Mouse (Mus musculus) forebrain, embryonic 15.5 days (tissue): ENCODE data around the gene Gm21863. TPM values are rescaled to one million over a fixed set of nuclear protein-coding genes. Genes with fewer than 3 reads are reported as not detected.
"Not testable (repeated sequence)": the region's sequence is repeated elsewhere in the genome, so short reads cannot be mapped to it uniquely, and the experiment has no call there.

Experiments used
- ATAC-seq: fragments of 200-750 bp; cut with Nextera tagmentation; replicated peaks from 2 replicates; pipeline ENCODE4 v1.8.0; 2017; ENCODE audit warnings: mild to moderate bottlenecking, moderate TSS enrichment, moderate library complexity
- H3K27ac ChIP-seq: fragments of 300-500 bp; sonication (generic); replicated peaks from 2 replicates; pipeline ENCODE4 v1.5.1; 2015; ENCODE audit warnings: mild to moderate bottlenecking, inconsistent platforms
- H3K27me3 ChIP-seq: fragments of 300-500 bp; sonication (generic); 2 replicates; pipeline ENCODE4 v1.6.1; 2015; ENCODE audit warnings: inconsistent platforms
- H3K36me3 ChIP-seq: fragments of 300-500 bp; sonication (generic); 2 replicates; pipeline ENCODE4 v1.6.1; 2015; ENCODE audit warnings: mild to moderate bottlenecking, inconsistent platforms
- H3K4me1 ChIP-seq: fragments of 300-500 bp; sonication (generic); 2 replicates; pipeline ENCODE4 v1.6.1; 2015; ENCODE audit warnings: inconsistent platforms
- H3K4me2 ChIP-seq: fragments of 300-500 bp; sonication (generic); replicated peaks from 2 replicates; pipeline ENCODE4 v1.6.1; 2015; ENCODE audit warnings: mild to moderate bottlenecking, inconsistent platforms
- H3K4me3 ChIP-seq: fragments of 300-500 bp; sonication (generic); 2 replicates; pipeline ENCODE4 v1.5.1; 2015; ENCODE audit warnings: mild to moderate bottlenecking, inconsistent platforms
- H3K9ac ChIP-seq: fragments of 300-500 bp; sonication (generic); replicated peaks from 2 replicates; pipeline ENCODE4 v1.6.1; 2015; ENCODE audit warnings: mild to moderate bottlenecking, inconsistent platforms
- H3K9me3 ChIP-seq: fragments of 300-500 bp; sonication (generic); 2 replicates; pipeline ENCODE4 v1.6.1; 2016; ENCODE audit warnings: inconsistent platforms
- WGBS: fragments of 180-500 bp; shearing (Covaris S2); methylation state at CpG from one replicate; pipeline ENCODE4 v1.1.7; 2015; ENCODE audit warnings: mixed read lengths; 5-methylcytosine and 5-hydroxymethylcytosine counted together
- polyA plus RNA-seq: library from polyadenylated mRNA; unstranded; fragments of >200 nt; fragmentation: Nextera tagmentation; extraction: Ambion mirVana; gene quantifications from 2 replicates; pipeline ENCODE4 v1.2.1, GENCODE M21; 2015

Gene Gm21863
- not detected in 2 replicates for polyA plus RNA-seq

DNA sequence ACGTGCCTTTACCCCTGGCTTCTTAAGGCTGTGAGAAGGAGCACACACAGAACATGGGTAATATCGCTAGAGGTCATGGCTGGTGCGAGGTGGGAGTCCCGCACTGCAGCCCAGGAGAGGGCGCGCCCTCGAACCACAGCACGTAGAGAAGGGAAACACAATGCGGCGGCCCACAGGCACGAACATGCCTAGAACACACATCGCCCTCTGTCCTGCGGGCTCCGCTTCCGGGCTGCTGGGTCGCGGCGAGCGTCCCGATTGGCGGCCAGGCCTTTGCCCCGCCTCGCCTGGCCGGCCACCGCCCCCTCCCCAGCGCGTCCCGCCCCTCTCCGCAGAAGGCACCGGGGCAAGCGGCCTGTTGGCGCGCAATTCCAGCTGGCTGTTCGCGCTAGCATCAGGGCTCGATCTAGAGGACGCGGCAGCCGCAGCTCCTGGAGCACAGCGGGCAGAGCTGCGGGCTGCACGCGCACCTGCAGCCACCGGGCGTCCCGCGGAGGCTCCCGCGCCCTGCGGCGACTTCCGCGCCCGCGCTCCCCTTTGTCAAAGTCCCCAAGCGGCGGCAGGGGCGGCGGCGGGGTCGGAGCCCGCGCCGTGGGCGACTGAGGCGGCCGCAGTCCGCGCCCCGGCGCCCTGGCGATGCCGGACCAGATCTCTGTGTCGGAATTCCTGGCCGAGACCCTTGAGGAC, at the start of gene Gm21863:
Gene Gm21863, plus strand, starts transcription at position 637 of the 687 bp plus-strand sequence.
- ATAC-seq, result peak; percentile 75; the same call in 1 of the 2 replicates
- not testable (repeated sequence) for H3K9ac ChIP-seq, H3K9me3 ChIP-seq, H3K27ac ChIP-seq, H3K27me3 ChIP-seq, H3K36me3 ChIP-seq, H3K4me2 ChIP-seq, H3K4me1 ChIP-seq, H3K4me3 ChIP-seq
- 37% methylated on average over 62 of the region's 75 CpGs for WGBS

DNA sequence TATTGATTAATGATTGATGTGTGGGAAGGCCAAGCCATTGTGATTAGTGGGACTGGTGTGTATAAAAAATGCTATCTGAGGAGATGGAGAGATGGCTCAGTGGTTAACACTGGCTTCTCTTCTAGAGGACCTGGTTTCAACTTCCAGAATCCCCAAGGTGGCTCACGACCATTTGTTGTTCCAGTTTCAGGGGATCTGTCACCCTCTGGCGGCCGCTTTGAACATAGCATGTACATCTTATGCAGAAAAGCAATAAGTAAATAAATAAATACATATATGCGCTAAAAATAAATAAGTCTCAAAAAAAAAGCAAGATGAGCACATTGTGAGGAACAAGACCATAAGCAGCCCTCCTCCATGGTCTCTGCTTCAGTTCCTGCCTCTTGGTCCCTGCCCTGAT, 26.3 kb upstream of the Gm21863 start:
- H3K9me3 ChIP-seq, H3K36me3 ChIP-seq, H3K9ac ChIP-seq, ATAC-seq, H3K27me3 ChIP-seq, H3K27ac ChIP-seq, H3K4me1 ChIP-seq, H3K4me2 ChIP-seq, H3K4me3 ChIP-seq: not testable (repeated sequence)
- 40% methylated on average over 4 of the region's 4 CpGs for WGBS
